Mouse (Mus musculus): ENCODE data around the gene Zswim2. TPM values are rescaled to one million over a fixed set of nuclear protein-coding genes. Genes with fewer than 3 reads are reported as not detected.
"Not testable (repeated sequence)": the region's sequence is repeated elsewhere in the genome, so short reads cannot be mapped to it uniquely, and the experiment has no call there.

Zswim2 gene
- not detected in 2 replicates for polyA plus RNA-seq (2012; rRNA removed)

GRCm38 (mm10) chr2:83940931-83941361 lies at the start of gene Zswim2:
TSS of gene Zswim2 (minus strand) at chr2:83941228.
- Histone ChIP-seq H3K4me3 (replicated peaks; ENCODE audit: insufficient read depth, low read depth, low read length) (peak within 1 kb of the TSS; percentile 30), H3K27ac (ENCODE audit: insufficient read depth, low read length) (no peak within 1 kb of the TSS), H3K27me3 (ENCODE audit: control insufficient read depth, insufficient read depth, low read length) (no peaks in the 10 kb centered on the region), H3K4me1 (ENCODE audit: control insufficient read depth, insufficient read depth, low read length) (no peaks in the 10 kb centered on the region)
- peak; percentile 57 to 59 for DNase-seq
- TF ChIP-seq CTCF (IDR thresholded peaks at IDR 0.05; ENCODE audit: borderline replicate concordance, insufficient read depth, low read depth, low read length), result no peak
- no peak for TF ChIP-seq POLR2A (IDR thresholded peaks at IDR 0.05; ENCODE audit: borderline replicate concordance, insufficient read depth, low read length)
- under 1% methylated on average over 20 of the region's 20 CpGs for WGBS

GRCm38 (mm10) chr2:83990253-83990652 lies 49.2 kb upstream of the Zswim2 start, which contains the start of gene Gm13691:
TSS of gene Gm13691 (plus strand) at chr2:83990553.
- H3K27me3 ChIP-seq (ENCODE audit: control insufficient read depth, insufficient read depth, low read length); H3K4me3 ChIP-seq (replicated peaks; ENCODE audit: insufficient read depth, low read depth, low read length); H3K27ac ChIP-seq (ENCODE audit: insufficient read depth, low read length); H3K4me1 ChIP-seq (ENCODE audit: control insufficient read depth, insufficient read depth, low read length); DNase-seq: not testable (repeated sequence)
- no CpG with 5 or more reads among the region's 6 CpGs for whole genome bisulfite sequencing

GRCm38 (mm10) chr2:83984443-83984842 lies 43.4 kb upstream of the Zswim2 start, which contains the start of gene Gm13697:
TSS of gene Gm13697 (plus strand) at chr2:83984743.
- H3K4me3 ChIP-seq (replicated peaks; ENCODE audit: insufficient read depth, low read depth, low read length); H3K4me1 ChIP-seq (ENCODE audit: control insufficient read depth, insufficient read depth, low read length): not testable (repeated sequence)
- no CpG with 5 or more reads among the region's 6 CpGs for WGBS

GRCm38 (mm10) chr2:83978633-83979032 lies 37.6 kb upstream of the Zswim2 start, which contains the start of gene Gm13694:
TSS of gene Gm13694 (plus strand) at chr2:83978933.
- not testable (repeated sequence) for H3K27ac ChIP-seq (ENCODE audit: insufficient read depth, low read length); H3K27me3 ChIP-seq (ENCODE audit: control insufficient read depth, insufficient read depth, low read length); DNase-seq; H3K4me3 ChIP-seq (replicated peaks; ENCODE audit: insufficient read depth, low read depth, low read length); H3K4me1 ChIP-seq (ENCODE audit: control insufficient read depth, insufficient read depth, low read length)
- WGBS, result no CpG with 5 or more reads among the region's 6 CpGs

More at GRCm38 (mm10) chr2:83984443-83984842, 43.4 kb upstream of the Zswim2 start, which contains the start of gene Gm13697:
- H3K27me3 ChIP-seq (ENCODE audit: control insufficient read depth, insufficient read depth, low read length); H3K27ac ChIP-seq (ENCODE audit: insufficient read depth, low read length); DNase-seq: not testable (repeated sequence)

GRCm38 (mm10) chr2:83972823-83973222 lies 31.8 kb upstream of the Zswim2 start, which contains the start of gene Gm13696:
TSS of gene Gm13696 (plus strand) at chr2:83973123.
- H3K27me3 ChIP-seq (ENCODE audit: control insufficient read depth, insufficient read depth, low read length); H3K4me3 ChIP-seq (replicated peaks; ENCODE audit: insufficient read depth, low read depth, low read length); H3K27ac ChIP-seq (ENCODE audit: insufficient read depth, low read length); DNase-seq; H3K4me1 ChIP-seq (ENCODE audit: control insufficient read depth, insufficient read depth, low read length): not testable (repeated sequence)
- WGBS, result no CpG with 5 or more reads among the region's 6 CpGs

- no CpG with 5 or more reads among the region's 6 CpGs for WGBS
- DNase-seq; H3K4me1 ChIP-seq (ENCODE audit: control insufficient read depth, insufficient read depth, low read length); H3K27me3 ChIP-seq (ENCODE audit: control insufficient read depth, insufficient read depth, low read length); H3K27ac ChIP-seq (ENCODE audit: insufficient read depth, low read length); H3K4me3 ChIP-seq (replicated peaks; ENCODE audit: insufficient read depth, low read depth, low read length): not testable (repeated sequence)
Measured at GRCm38 (mm10) chr2:83967013-83967412, 26.0 kb upstream of the Zswim2 start, which contains the start of gene Gm13695. TSS of gene Gm13695 (plus strand) at chr2:83967313.

- H3K4me1 ChIP-seq (ENCODE audit: control insufficient read depth, insufficient read depth, low read length); H3K27me3 ChIP-seq (ENCODE audit: control insufficient read depth, insufficient read depth, low read length); DNase-seq; H3K4me3 ChIP-seq (replicated peaks; ENCODE audit: insufficient read depth, low read depth, low read length); H3K27ac ChIP-seq (ENCODE audit: insufficient read depth, low read length): not testable (repeated sequence)
- WGBS, result no CpG with 5 or more reads among the region's 6 CpGs
Measured at GRCm38 (mm10) chr2:83961203-83961602, 20.2 kb upstream of the Zswim2 start, which contains the start of gene Gm13693. TSS of gene Gm13693 (plus strand) at chr2:83961503.

GRCm38 (mm10) chr2:83955393-83955792 lies 14.4 kb upstream of the Zswim2 start, which contains the start of gene Gm13698:
TSS of gene Gm13698 (plus strand) at chr2:83955693.
- WGBS, result no CpG with 5 or more reads among the region's 6 CpGs
- H3K27me3 ChIP-seq (ENCODE audit: control insufficient read depth, insufficient read depth, low read length); H3K27ac ChIP-seq (ENCODE audit: insufficient read depth, low read length); H3K4me1 ChIP-seq (ENCODE audit: control insufficient read depth, insufficient read depth, low read length); DNase-seq; H3K4me3 ChIP-seq (replicated peaks; ENCODE audit: insufficient read depth, low read depth, low read length): not testable (repeated sequence)

GRCm38 (mm10) chr2:83941792-83942191 lies 764 bp upstream of the Zswim2 start:
- H3K4me3 ChIP-seq (replicated peaks; ENCODE audit: insufficient read depth, low read depth, low read length), result no peak overlapping the region
- WGBS, result 78% methylated on average over 4 of the region's 4 CpGs
- TF ChIP-seq POLR2A (IDR thresholded peaks at IDR 0.05; ENCODE audit: borderline replicate concordance, insufficient read depth, low read length) (no peak), CTCF (IDR thresholded peaks at IDR 0.05; ENCODE audit: borderline replicate concordance, insufficient read depth, low read depth, low read length) (no peak)
- H3K27me3 ChIP-seq (ENCODE audit: control insufficient read depth, insufficient read depth, low read length), result no peaks in the 10 kb centered on the region
- no peak for DNase-seq
- H3K27ac ChIP-seq (ENCODE audit: insufficient read depth, low read length), result no peak overlapping the region
- H3K4me1 ChIP-seq (ENCODE audit: control insufficient read depth, insufficient read depth, low read length), result no peaks in the 10 kb centered on the region

All from cerebellum, adult 2 months (tissue).